Mouse (Mus musculus): ENCODE results near the gene Gm525. TPM values are rescaled to one million over a fixed set of nuclear protein-coding genes. Genes with fewer than 3 reads are reported as not detected.
"Not testable (repeated sequence)": the region's sequence is repeated elsewhere in the genome, so short reads cannot be mapped to it uniquely, and the experiment has no call there.

Gene Gm525
- polyA plus RNA-seq, 1 experiment from 2014 or later = 0.32 TPM

DNA sequence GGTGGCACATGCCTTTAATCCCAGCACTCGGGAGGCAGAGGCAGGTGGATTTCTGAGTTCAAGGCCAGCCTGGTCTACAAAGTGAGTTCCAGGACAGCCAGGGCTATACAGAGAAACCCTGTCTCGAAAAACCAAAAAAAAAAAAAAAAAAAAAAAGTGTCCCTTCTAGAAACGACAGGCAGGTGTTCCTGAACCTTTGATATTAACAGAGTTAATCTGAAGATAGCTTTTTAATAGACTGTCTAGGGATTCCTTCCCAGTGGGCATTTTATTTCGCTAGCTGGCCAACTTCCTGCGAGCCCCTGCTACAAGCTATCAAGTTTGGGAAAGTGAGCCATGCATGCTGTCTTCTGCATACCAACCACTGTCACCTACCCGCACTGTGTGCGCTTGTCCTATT lies 32.6 kb upstream of the Gm525 start:
- not testable (repeated sequence) for H3K9me3 ChIP-seq; H3K27ac ChIP-seq; H3K4me2 ChIP-seq (replicated peaks); H3K9ac ChIP-seq; H3K27me3 ChIP-seq; H3K4me3 ChIP-seq; ATAC-seq (ENCODE audit: insufficient number of reproducible peaks, insufficient read depth, low FRiP score, low TSS enrichment); H3K4me1 ChIP-seq
- H3K36me3 ChIP-seq = peaks cover 49% of the 10 kb centered on the region
- 86% methylated on average over 6 of the region's 7 CpGs for WGBS

DNA sequence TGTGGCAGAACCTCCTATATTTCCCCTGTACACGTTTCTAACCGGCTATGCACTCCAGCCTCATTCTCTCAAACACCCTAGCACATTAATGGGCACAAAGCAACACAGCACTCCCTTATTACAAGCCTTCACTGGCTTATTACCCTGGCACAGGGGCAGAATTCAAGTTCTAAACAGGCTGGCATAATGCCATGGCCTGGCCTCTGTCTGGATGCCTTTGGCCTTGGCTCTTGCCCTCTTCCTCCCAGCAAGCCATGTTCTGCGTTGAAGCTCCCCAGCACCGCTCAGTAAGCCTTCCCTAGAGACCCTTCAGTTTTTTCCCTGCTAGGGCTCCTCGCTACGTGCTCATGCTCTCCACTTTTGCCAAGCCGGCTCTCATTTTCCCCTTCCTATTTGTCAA lies 30.6 kb upstream of the Gm525 start:
- Histone ChIP-seq H3K4me3 (no peak overlapping the region), H3K9ac (no peak overlapping the region), H3K27me3 (no peaks in the 10 kb centered on the region), H3K27ac (no peak overlapping the region), H3K36me3 (peaks cover 63% of the 10 kb centered on the region), H3K4me1 (no peaks in the 10 kb centered on the region), H3K9me3 (peaks cover 3% of the 10 kb centered on the region; the same call in 1 of the 2 replicates), H3K4me2 (replicated peaks) (no peak overlapping the region)
- 90% methylated on average over 7 of the region's 7 CpGs for WGBS
- no peak for ATAC-seq (ENCODE audit: insufficient number of reproducible peaks, insufficient read depth, low FRiP score, low TSS enrichment)

DNA sequence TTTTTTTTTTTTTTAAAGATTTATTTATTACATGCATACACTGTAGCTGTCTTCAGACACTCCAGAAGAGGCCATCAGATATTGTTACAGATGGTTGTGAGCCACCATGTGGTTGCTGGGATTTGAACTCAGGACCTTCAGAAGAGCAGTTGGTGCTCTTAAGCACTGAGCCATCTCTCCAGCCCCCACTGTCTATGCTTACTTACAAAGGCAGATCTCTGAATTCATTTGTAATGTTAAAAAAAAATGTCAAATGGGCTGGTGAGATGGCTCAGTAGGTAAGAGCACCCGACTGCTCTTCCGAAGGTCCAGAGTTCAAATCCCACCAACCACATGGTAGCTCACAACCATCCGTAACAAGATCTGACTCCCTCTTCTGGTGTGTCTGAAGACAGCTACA lies 28.1 kb upstream of the Gm525 start:
- H3K36me3 ChIP-seq = peaks cover 64% of the 10 kb centered on the region
- not testable (repeated sequence) for H3K4me2 ChIP-seq (replicated peaks); ATAC-seq (ENCODE audit: insufficient number of reproducible peaks, insufficient read depth, low FRiP score, low TSS enrichment); H3K27me3 ChIP-seq; H3K9me3 ChIP-seq; H3K27ac ChIP-seq; H3K4me3 ChIP-seq; H3K4me1 ChIP-seq; H3K9ac ChIP-seq
- 99% methylated on average over 3 of the region's 3 CpGs for WGBS

DNA sequence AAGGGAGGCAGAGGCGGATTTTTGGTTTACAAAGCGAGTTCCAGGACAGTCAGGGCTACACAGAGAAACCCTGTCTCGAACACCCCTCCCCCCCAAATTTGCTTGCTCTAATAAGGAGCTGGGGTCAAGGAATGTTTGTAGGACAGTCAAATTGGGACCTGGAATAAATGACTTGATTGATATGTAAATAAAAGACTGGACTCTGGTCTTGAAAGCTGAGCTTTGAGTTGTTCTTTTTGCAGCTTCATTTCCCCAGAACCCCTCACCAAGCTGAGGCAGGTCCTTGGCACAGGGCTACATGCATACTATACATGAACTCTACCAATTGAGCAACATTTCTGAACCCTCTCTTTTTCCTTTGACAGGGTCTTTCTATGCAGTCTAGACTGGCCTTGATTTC lies 27.6 kb upstream of the Gm525 start:
- Histone ChIP-seq H3K9me3 (peaks cover 3% of the 10 kb centered on the region; the same call in 1 of the 2 replicates), H3K9ac (no peak overlapping the region), H3K4me3 (no peak overlapping the region), H3K36me3 (peaks cover 62% of the 10 kb centered on the region), H3K27ac (no peak overlapping the region), H3K4me1 (no peaks in the 10 kb centered on the region), H3K27me3 (no peaks in the 10 kb centered on the region), H3K4me2 (replicated peaks) (no peak overlapping the region)
- 76% methylated on average over 3 of the region's 3 CpGs for WGBS
- no peak for ATAC-seq (ENCODE audit: insufficient number of reproducible peaks, insufficient read depth, low FRiP score, low TSS enrichment)

DNA sequence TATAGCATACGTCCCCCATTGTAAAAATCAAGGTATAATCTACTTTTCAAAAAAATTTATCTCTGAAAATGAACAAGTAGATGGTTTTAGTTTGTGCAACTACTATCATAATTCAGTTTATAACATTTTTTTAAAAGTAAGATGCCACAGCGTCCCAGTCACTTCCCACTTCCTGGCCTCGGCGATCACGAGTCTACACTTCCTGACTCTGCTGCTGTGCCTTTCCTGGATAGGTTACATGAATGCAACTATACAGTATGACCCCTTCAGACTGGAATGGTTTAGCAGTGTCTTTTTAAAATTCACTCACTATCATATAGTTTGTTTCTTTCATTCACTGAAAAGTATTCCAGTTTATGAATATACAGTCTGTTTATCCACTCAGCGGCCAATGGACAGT lies 21.9 kb upstream of the Gm525 start:
- Histone ChIP-seq H3K9me3 (no peaks in the 10 kb centered on the region), H3K36me3 (peaks cover 38% of the 10 kb centered on the region), H3K4me2 (replicated peaks) (no peak overlapping the region), H3K9ac (no peak overlapping the region), H3K27me3 (no peaks in the 10 kb centered on the region), H3K27ac (no peak overlapping the region), H3K4me1 (no peaks in the 10 kb centered on the region), H3K4me3 (no peak overlapping the region)
- no peak for ATAC-seq (ENCODE audit: insufficient number of reproducible peaks, insufficient read depth, low FRiP score, low TSS enrichment)
- WGBS = 92% methylated on average over 6 of the region's 6 CpGs

DNA sequence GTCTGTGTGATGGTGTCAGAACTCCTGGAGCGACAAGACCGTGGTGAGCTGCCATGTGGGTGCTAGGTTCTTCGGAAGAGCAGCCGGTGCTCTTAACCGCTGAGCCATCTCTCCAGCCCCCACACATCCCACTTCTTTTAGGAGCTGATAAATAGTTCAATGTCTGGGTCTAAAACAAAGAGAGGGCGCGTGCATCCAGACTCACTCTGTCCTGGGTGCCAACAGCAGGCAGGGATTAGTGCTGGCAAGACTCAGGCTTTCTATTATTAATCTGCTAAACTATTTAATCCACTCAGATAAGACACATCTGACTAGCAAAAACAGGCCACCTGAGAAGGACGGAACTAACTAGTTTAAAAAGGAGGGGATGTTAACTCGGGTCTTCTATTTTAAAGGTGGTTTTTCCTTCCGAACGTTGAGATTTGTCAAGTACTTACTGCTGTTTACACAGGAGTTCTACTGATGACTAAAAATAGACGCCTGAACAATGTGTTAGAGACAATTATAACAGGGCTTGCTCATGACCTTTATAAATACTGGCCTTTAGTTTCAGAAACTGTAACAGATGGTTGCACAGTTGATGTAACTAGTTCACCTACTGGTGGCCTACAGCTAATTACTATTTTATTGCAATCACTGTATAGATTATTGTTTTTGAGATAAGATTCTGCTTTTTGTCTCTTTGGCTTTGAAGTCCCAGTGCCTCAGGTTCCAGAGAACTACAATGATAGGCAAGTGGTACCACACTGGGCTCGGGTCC lies 17.5 kb upstream of the Gm525 start:
- peaks cover 18% of the 10 kb centered on the region for H3K36me3 ChIP-seq
- H3K27ac ChIP-seq = no peak overlapping the region
- H3K27me3 ChIP-seq = no peaks in the 10 kb centered on the region
- H3K4me3 ChIP-seq = no peak overlapping the region
- peaks cover 15% of the 10 kb centered on the region for H3K4me1 ChIP-seq
- no peak for ATAC-seq (ENCODE audit: insufficient number of reproducible peaks, insufficient read depth, low FRiP score, low TSS enrichment)
- H3K9me3 ChIP-seq = no peaks in the 10 kb centered on the region
- H3K4me2 ChIP-seq (replicated peaks) = no peak overlapping the region
- H3K9ac ChIP-seq = no peak overlapping the region
- WGBS = 87% methylated on average over 13 of the region's 13 CpGs

DNA sequence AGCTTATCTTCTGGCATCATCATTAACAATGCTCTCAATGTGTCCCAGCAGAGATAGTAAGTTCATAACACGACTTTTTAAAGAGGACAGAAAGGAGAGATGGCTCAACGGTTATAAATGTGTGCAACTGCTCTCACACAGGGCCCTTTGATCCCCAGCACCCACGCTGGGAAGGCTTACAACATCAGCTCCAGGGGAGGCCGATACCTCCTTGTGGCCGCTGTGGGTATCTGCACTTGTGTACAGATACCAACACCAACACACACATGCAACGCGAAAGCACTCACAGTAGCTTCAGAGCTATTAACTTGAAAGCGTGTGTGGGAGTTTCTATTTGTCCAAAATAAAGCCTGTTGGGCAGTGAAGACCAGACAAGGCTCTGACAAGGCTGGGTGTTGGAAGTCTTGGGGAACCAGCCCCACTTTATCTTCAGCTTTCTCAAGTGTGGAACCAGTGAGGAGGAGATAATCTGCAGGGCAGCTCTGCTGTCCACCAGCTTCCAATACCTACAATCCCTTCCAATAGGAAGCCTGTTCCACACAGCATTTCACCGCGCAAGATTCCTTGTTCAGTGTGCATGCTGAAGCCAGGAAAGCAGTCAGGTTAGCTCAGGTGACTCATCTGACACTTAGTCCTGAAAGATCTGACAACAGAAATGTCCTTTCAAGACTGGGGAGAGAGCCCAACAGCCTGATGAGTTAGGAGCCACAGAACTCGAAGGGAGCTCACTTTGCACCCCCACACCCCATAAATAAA lies 14.9 kb upstream of the Gm525 start:
- Histone ChIP-seq H3K27me3 (no peaks in the 10 kb centered on the region), H3K27ac (no peak overlapping the region), H3K4me3 (peak overlapping the region; percentile 89), H3K4me2 (replicated peaks) (peak overlapping the region; percentile 89), H3K4me1 (peaks cover 15% of the 10 kb centered on the region), H3K36me3 (peaks cover 7% of the 10 kb centered on the region), H3K9ac (no peak overlapping the region), H3K9me3 (no peaks in the 10 kb centered on the region)
- no peak for ATAC-seq (ENCODE audit: insufficient number of reproducible peaks, insufficient read depth, low FRiP score, low TSS enrichment)
- WGBS = 74% methylated on average over 11 of the region's 11 CpGs

DNA sequence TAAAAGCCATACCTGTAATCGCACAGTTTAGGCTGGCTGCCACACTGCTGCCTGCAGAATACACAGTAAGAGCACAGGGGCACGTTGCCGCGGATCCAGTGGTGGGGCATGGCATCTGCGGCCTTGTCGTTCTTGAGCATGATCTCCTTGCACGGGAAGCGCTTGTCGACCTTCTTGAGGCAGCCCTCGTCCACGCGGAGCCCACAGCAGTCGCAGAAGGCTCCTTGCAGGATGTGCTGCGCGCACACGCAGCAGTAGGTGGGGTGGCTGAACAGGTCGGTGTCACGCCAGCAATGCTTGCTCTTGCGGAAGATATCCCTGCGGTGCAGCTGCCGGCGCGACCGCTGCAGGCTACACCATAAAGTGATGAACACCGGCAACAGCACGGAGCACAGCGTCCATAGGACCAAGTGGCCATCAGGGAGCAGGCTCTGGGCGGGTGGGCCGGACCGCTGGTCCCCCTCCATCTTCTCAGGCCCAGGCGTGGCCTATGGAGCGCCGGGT lies 13.7 kb upstream of the Gm525 start:
- Histone ChIP-seq H3K36me3 (peaks cover under 1% of the 10 kb centered on the region; the same call in 1 of the 2 replicates), H3K4me1 (peaks cover 15% of the 10 kb centered on the region), H3K4me2 (replicated peaks) (peak overlapping the region; percentile 89), H3K27ac (no peak overlapping the region), H3K27me3 (no peaks in the 10 kb centered on the region), H3K4me3 (peak overlapping the region; percentile 89), H3K9ac (peak overlapping the region; percentile 77), H3K9me3 (no peaks in the 10 kb centered on the region)
- ATAC-seq (ENCODE audit: insufficient number of reproducible peaks, insufficient read depth, low FRiP score, low TSS enrichment) = peak; percentile 60
- under 1% methylated on average over 33 of the region's 33 CpGs for WGBS

DNA sequence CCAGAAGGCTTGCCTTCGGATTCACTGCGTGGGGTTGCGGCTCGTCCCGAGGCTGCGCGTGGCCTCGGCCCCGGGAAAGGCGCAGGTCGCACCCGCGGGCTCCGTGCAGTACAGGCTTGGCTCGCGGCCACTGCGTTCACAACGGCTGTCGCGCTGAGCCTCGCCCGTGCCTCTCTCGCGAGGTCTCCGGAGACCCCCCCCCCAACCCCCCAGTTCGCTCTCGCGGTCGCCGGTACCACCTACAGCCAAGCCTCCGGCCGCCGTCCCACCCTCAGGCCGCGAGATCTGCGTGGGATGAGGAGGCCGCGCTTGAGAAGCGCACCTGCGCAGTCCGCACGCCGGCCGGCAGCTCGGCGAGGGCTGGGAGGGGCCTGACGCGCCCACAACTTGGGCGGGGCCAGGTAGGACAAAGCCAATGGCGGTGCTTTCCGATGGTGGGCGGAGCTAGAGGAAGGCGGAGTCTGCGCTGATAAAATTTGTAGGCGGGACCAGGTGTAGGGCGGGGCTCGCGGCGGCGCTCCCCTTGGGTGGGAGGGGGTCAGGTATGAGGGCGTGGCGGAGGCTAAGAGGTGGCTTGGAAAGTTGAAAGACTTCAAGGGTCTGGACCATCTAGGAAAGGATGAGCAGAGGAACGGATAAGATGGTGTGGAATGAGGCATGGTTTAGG lies 13.1 kb upstream of the Gm525 start:
- H3K9me3 ChIP-seq = no peaks in the 10 kb centered on the region
- no peaks in the 10 kb centered on the region for H3K36me3 ChIP-seq
- peak; percentile 90 for ATAC-seq (ENCODE audit: insufficient number of reproducible peaks, insufficient read depth, low FRiP score, low TSS enrichment)
- 0 out of 2 replicates have a peak overlapping the region, but pooled peaks have one; percentile 19 for H3K27ac ChIP-seq
- peak overlapping the region; percentile 77 for H3K9ac ChIP-seq
- WGBS = under 1% methylated on average over 55 of the region's 63 CpGs
- H3K4me2 ChIP-seq (replicated peaks) = peak overlapping the region; percentile 89
- H3K4me3 ChIP-seq = peak overlapping the region; percentile 89
- peaks cover 15% of the 10 kb centered on the region for H3K4me1 ChIP-seq
- H3K27me3 ChIP-seq = no peaks in the 10 kb centered on the region

DNA sequence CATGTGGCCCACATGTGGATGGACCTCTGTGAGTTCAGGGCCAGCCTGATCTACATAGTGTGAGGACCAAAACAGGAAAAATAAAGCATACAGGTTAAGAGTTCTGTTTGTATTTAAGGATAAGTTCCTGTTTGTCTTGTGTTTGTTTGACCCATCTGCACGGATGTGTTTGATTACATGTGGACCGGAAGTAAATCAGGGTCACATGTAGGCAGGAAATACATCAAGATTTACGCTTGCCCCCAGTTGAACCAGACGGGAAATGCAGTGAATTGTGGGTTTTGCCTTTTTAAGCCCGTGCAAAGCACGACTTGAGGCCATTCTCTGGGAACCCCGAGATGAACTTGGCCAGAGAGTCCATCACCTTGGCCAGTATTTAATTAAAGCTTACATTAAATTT lies 12.3 kb upstream of the Gm525 start:
- H3K4me1 ChIP-seq = peaks cover 15% of the 10 kb centered on the region
- no peak overlapping the region for H3K4me2 ChIP-seq (replicated peaks)
- no peak for ATAC-seq (ENCODE audit: insufficient number of reproducible peaks, insufficient read depth, low FRiP score, low TSS enrichment)
- no peaks in the 10 kb centered on the region for H3K27me3 ChIP-seq
- no peak overlapping the region for H3K27ac ChIP-seq
- WGBS = 84% methylated on average over 7 of the region's 7 CpGs
- H3K4me3 ChIP-seq = no peak overlapping the region
- no peaks in the 10 kb centered on the region for H3K9me3 ChIP-seq
- no peak overlapping the region for H3K9ac ChIP-seq
- no peaks in the 10 kb centered on the region for H3K36me3 ChIP-seq

DNA sequence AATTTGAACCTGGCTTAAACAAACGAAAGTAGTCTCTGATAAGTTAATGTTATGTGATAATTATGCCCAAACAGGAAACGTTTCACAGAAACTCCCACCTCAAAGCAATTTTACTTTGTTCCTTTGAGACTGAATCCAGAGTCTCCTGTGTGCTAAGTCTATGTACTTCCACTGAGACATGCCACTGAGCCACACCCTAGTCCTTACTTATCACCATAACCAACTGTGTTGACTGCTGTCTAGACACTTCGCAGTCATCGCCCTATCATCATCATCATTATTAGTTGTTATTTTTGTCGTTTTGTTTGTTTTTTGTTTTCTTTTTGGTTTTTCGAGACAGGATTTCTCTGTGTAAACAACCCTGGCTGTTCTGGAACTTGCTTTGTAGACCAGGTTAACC lies 9.3 kb upstream of the Gm525 start:
- Histone ChIP-seq H3K4me2 (replicated peaks) (no peak overlapping the region), H3K27me3 (no peaks in the 10 kb centered on the region), H3K36me3 (no peaks in the 10 kb centered on the region), H3K27ac (no peak overlapping the region), H3K9ac (no peak overlapping the region), H3K4me1 (peaks cover 5% of the 10 kb centered on the region), H3K9me3 (no peaks in the 10 kb centered on the region), H3K4me3 (no peak overlapping the region)
- WGBS = 75% methylated on average over 6 of the region's 6 CpGs
- ATAC-seq (ENCODE audit: insufficient number of reproducible peaks, insufficient read depth, low FRiP score, low TSS enrichment) = no peak

All from embryonic facial prominence, embryonic 12.5 days (tissue).